Mouse (Mus musculus) naive thymus-derived CD4-positive, alpha-beta T cell, adult 5 months (primary cell): Measurements from ENCODE around the gene Olfr652. TPM values are rescaled to one million over a fixed set of nuclear protein-coding genes. Genes with fewer than 3 reads are reported as not detected.

ENCODE experiments used
- polyA plus RNA-seq: library from polyadenylated mRNA; unstranded; fragments of 100-300 nt; shearing (Covaris generic); gene quantifications from one replicate; pipeline ENCODE4 v1.2.1, GENCODE M21; 2017

The Olfr652 gene
- 0.10 TPM for polyA plus RNA-seq

GRCm38 (mm10) chr7:104560601-104561000 is at the start of gene Olfr652:
Olfr652 (plus strand) TSS chr7:104560901.

GRCm38 (mm10) chr7:104549833-104550232 is 10.9 kb upstream of the Olfr652 start, which contains the start of gene Olfr651:
Olfr651 (plus strand) TSS chr7:104550133.

GRCm38 (mm10) chr7:104577014-104577413 is 16.3 kb downstream of the Olfr652 start, which contains the start of gene Olfr653:
Olfr653 (plus strand) TSS chr7:104577314.

GRCm38 (mm10) chr7:104586725-104587124 is 26.0 kb downstream of the Olfr652 start, which contains the start of gene Olfr654:
Olfr654 (plus strand) TSS chr7:104587025.

GRCm38 (mm10) chr7:104601679-104602078 is 41.0 kb downstream of the Olfr652 start, which contains the start of gene Olfr655:
Olfr655 (minus strand) TSS chr7:104601779.

GRCm38 (mm10) chr7:104613655-104614054 is 53.0 kb downstream of the Olfr652 start, which contains the start of gene Olfr656:
Olfr656 (plus strand) TSS chr7:104613955.

Other genes starting within 250 kb of the Olfr652 start
- gene Trim12a, start 245.4 kb upstream of the Olfr652 start, polyA plus RNA-seq = 124 TPM
- gene Trim34b, start 231.4 kb upstream of the Olfr652 start, polyA plus RNA-seq = 0.91 TPM
- 8.7 TPM for gene Trim12c, start 207.5 kb upstream of the Olfr652 start, polyA plus RNA-seq
- 0.22 TPM for gene Trim30b, start 191.0 kb upstream of the Olfr652 start, polyA plus RNA-seq
- not detected for gene Trim30c, start 160.1 kb upstream of the Olfr652 start, polyA plus RNA-seq
- 30.3 TPM for gene Trim30a, start 95.7 kb upstream of the Olfr652 start, polyA plus RNA-seq
- gene Trim30d, start 53.1 kb upstream of the Olfr652 start, polyA plus RNA-seq = 7.6 TPM
- not detected for gene Olfr651, start 10.8 kb upstream of the Olfr652 start, polyA plus RNA-seq
- gene Olfr653, start 16.4 kb downstream of the Olfr652 start, polyA plus RNA-seq = not detected
- not detected for gene Olfr654, start 26.1 kb downstream of the Olfr652 start, polyA plus RNA-seq
- not detected for gene Olfr655, start 40.9 kb downstream of the Olfr652 start, polyA plus RNA-seq
- gene Olfr656, start 53.1 kb downstream of the Olfr652 start, polyA plus RNA-seq = not detected
- not detected for gene Olfr657, start 63.9 kb downstream of the Olfr652 start, polyA plus RNA-seq
- not detected for gene Olfr658, start 86.4 kb downstream of the Olfr652 start, polyA plus RNA-seq
- gene Olfr659, start 105.9 kb downstream of the Olfr652 start, polyA plus RNA-seq = 0.11 TPM
- not detected for gene Olfr661, start 125.6 kb downstream of the Olfr652 start, polyA plus RNA-seq
- gene Usp17le, start 216.6 kb downstream of the Olfr652 start, polyA plus RNA-seq = not detected